Mouse (Mus musculus) lung, postnatal 36 days (tissue): ENCODE measurements around the gene Stard10.
A peak's percentile ranks its signal among the peaks of the same experiment; 100 is the strongest.

Experiments used
- DNase-seq: peaks from one replicate; pipeline ENCODE4 v3.0.0; 2022; ENCODE audit warnings: mixed read lengths

The Stard10 gene

DNA sequence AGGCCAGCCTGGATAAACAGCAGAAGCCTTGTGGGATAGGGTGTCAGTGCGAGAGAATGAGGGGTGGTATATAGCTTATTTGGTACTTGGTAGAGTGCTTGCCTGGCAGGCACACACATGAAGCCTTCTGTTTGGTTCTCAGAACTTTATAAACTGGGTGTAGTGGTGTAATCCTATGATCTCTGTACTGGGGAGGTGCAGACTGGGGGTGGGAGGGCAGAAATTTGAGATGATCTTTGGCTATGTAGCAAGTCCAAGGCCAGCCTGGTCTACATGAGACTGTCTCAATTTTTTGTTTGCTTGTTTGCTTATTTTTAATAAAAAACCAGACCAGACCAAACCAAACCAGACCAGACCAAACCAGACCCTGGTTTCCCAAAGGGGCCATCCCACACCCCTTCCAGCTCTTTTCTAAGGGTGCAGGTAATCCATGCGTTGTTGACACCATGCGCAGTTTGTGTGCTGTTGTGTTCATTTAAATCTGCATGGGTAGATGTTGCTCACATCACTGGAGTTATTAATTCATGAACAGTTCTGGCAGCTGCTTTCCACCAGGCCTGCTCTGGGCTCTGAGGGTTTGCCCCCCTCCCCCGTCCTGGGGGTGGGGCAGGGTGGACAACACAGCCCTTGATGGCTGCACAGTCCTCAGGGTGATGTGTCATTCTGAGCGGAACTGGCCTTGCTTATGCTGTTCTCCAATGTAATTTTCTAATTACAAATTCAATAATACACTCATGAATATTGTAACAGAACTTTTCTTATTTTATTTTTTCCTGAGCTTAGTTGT is 15.4 kb downstream of the Stard10 start:
- DNase-seq: no peak

GRCm38 (mm10) chr7:101335228-101335627 is 18.3 kb downstream of the Stard10 start:
- no peak for DNase-seq

DNA sequence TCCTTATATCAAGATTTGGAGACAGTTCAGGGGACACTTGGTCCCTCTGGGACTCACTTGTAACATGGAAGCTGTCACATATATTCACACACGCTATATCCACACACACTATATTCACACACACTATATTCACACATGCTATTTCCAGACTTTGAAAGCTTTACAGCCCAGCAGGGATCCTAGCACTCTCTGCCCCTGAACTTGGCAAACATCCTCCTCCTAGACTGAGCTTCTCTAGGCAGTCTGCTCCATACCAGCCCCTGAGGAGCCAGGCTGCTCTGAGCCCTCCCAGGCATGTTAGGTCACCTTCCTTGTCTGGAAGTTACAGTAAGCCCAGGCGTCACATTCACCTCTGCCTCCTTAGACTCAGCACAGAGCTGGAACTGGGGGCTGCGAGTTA is 19.8 kb downstream of the Stard10 start:
- no peak for DNase-seq

DNA sequence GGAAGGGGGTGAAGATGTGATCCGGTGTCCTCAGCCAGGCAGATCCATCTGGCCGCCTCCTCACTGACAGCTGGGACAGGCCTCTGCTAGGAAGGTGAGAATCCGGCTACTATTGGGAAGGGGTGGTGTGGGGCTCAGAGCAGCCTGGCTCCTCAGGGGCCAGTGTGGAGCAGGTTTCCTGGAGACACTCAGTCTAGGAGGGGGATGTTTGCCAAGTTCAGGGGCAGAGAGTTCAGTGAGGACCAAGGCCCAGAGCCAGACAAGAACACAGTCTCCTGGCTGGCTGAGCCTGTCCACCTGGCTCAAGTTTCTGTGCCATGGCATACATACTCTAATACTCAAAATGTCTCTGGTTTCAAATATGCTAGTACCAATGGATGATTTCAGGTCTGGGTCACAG is 20.5 kb downstream of the Stard10 start:
- DNase-seq: no peak

GRCm38 (mm10) chr7:101341405-101341804 is 24.5 kb downstream of the Stard10 start:
- no peak for DNase-seq

- no peak for DNase-seq
Observed at GRCm38 (mm10) chr7:101343135-101343534, 26.2 kb downstream of the Stard10 start.

GRCm38 (mm10) chr7:101344892-101345291 is 28.0 kb downstream of the Stard10 start:
- DNase-seq: no peak

GRCm38 (mm10) chr7:101346991-101347390 is 30.1 kb downstream of the Stard10 start:
- no peak for DNase-seq

GRCm38 (mm10) chr7:101347767-101348270 is 30.9 kb downstream of the Stard10 start, which contains the start of gene Arap1:
Gene Arap1, plus strand, starts transcription at chr7:101348067.
- peak; percentile 81 for DNase-seq

DNA sequence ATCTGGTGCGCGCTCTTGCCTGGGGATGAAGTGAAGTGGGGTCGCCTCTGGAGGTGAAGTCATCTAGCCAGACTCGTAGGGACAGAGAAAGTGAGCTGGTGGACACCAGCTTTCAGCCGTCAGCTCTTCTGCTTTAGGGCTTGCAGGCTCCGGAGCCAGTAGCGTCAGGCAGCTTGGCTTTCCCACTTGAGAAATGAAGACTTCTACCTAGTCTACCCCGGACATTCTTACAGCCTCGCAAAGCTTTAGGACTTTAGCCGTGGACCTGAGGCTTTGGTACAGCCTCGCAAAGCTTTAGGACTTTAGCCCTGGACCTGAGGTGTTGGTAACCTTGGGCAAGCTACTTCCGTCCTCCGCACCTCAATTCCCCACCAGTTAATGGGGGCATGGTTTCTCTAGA is 31.4 kb downstream of the Stard10 start:
- DNase-seq: no peak

- no peak for DNase-seq
Observed at GRCm38 (mm10) chr7:101349861-101350260, 33.0 kb downstream of the Stard10 start.

- no peak for DNase-seq
Observed at GRCm38 (mm10) chr7:101352404-101352803, 35.5 kb downstream of the Stard10 start.

- peak; percentile 69 for DNase-seq
Observed at GRCm38 (mm10) chr7:101354423-101354822, 37.5 kb downstream of the Stard10 start.

GRCm38 (mm10) chr7:101355551-101356100 is 38.7 kb downstream of the Stard10 start:
- DNase-seq: no peak

DNA sequence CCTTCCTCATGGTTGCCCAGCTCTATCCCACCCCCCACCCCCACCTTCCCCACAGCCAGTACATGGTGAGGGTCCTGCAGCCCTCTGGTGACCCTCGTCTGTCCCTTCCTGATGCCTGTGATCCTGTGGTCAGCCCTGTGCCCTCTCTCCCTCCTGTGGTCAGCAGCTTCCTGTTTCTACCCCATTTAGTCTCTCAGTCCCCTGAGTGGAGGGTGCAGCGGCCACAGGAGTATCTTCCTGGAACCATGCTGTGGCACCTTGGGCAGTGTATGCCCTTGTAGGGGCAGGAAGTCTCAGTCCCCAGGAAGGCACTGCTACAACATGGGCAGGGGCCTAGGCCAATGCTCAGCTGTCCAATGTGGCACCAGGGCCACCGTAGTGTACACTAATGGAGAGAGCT is 40.0 kb downstream of the Stard10 start:
- peak; percentile 46 for DNase-seq

DNA sequence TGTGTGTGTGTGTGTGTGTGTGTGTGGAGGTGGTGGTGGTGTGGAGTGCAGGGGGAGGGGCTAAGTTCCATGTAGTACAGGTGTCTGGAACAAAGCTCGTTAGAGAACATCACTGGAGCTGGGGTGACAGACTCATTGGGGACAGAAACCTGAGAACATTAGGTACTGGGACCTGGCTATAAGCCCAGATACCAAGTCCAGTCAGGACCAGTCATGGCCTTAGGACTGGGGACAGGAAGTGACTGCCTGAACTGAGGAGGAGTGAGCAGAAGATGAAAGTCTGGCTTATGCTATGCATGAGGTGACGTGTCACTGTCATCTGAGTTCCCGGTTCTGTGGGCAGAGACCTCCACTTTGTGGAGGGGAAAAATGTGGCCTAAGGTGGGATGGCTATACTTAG is 43.5 kb downstream of the Stard10 start:
- DNase-seq: no peak

DNA sequence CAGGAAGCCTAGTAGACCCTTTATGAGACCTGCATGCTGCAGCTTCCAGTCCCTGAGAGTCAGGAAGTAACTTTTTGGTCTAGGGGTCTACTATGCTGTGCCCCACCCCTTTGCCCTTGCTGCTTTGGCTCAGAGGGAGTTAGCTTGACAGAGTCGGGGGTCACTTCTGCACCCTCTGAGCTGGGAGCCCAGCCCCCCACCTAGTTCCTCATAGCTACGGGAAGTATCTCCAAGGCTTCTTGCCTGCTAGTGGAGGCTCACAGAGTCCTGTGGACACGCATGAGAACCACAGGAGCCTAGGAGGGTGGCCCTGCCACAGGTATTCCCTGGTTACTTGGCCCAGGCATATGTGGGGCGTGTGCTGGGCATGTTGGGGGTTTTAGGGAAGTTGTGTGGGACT is 44.1 kb downstream of the Stard10 start:
- no peak for DNase-seq

DNA sequence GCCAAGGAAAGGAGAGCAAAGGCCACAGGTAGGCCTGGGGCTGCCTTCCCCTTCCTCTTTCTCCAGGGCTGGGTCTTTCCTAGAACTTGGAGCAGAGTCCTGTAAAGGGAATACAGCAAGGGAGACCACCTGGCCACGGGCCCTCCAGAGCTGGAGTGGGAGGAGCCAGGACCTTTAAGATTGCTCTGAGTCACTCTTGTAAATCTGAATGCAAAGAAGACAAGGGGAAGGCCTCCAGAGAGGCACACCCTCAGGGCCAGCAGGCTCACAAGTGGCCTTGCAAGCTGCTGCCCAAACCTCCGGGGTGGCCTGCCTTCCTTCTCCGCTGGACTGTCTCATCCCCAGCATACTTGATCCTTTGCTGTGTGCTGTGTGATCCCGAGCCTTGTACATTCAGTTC is 44.9 kb downstream of the Stard10 start:
- no peak for DNase-seq

GRCm38 (mm10) chr7:101362791-101363191 is 45.9 kb downstream of the Stard10 start:
- DNase-seq: peak; percentile 57

DNA sequence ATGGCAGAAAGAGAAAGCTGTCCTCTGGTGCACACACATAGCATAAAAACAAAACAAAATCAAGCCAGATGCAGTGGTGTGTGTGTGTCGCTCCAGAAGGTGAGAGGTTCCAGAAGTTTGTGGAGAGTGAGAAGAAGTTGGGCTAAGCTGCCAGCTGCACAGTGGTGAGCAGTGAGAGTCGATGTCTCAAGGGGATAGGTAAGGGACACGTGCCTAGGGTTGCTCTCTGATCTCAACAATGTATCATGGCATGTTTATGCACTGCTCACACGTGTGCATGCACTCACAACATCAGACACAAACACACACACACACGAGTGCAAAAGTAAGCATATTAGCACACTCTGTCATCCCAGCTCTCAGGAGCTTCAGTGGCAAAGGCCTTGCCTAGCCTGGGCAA is 47.0 kb downstream of the Stard10 start:
- no peak for DNase-seq

- DNase-seq: no peak
Observed at GRCm38 (mm10) chr7:101367901-101368852, 51.3 kb downstream of the Stard10 start.

- DNase-seq: no peak
Observed at GRCm38 (mm10) chr7:101369666-101370065, 52.8 kb downstream of the Stard10 start.

DNA sequence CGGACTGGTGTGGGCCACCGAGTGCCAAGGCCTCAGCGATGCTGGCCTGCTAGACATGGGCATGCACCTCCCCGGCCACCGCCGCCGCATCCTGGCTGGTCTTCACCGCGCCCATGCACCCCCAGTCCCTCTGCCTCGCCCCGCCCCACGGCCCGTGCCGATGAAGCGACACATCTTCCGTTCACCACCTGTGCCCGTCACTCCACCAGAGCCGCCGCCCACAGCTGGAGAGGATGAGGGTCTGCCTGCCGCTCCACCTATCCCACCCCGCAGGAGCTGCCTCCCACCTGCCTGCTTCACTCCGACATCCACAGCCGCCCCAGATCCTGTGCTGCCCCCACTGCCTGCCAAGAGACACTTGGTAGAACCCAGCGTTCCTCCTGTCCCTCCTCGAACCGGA is 56.2 kb downstream of the Stard10 start:
- no peak for DNase-seq
